Mouse (Mus musculus): ENCODE results near the gene Gm49384. TPM values are rescaled to one million over a fixed set of nuclear protein-coding genes. Genes with fewer than 3 reads are reported as not detected.

Gm49384 gene
- 16.0 and 19.2 TPM in 2 replicates for polyA plus RNA-seq (2016; fragmentation: Nextera tagmentation; extraction: Ambion mirVana)

- peak; percentile 36; the same call in 1 of the 2 replicates for ATAC-seq (ENCODE audit: insufficient number of reproducible peaks, low FRiP score)
- H3K27me3 ChIP-seq (replicated peaks): no peaks in the 10 kb centered on the region
- no peaks in the 10 kb centered on the region for H3K9me3 ChIP-seq (replicated peaks)
- no peak within 1 kb of the TSS for H3K27ac ChIP-seq (ENCODE audit: poor library complexity, severe bottlenecking)
- no peak within 1 kb of the TSS for H3K9ac ChIP-seq
- H3K4me3 ChIP-seq: no peak within 1 kb of the TSS
- H3K36me3 ChIP-seq: peaks cover 60% of the 10 kb centered on the region
- H3K4me1 ChIP-seq (replicated peaks): peaks cover under 1% of the 10 kb centered on the region
- 87% methylated on average over 16 of the region's 16 CpGs for WGBS
- H3K4me2 ChIP-seq: no peak within 1 kb of the TSS
Measured at GRCm38 (mm10) chr12:69204052-69204833, at the start of gene Gm49384. Gene Gm49384 (minus strand): TSS chr12:69204267.

DNA sequence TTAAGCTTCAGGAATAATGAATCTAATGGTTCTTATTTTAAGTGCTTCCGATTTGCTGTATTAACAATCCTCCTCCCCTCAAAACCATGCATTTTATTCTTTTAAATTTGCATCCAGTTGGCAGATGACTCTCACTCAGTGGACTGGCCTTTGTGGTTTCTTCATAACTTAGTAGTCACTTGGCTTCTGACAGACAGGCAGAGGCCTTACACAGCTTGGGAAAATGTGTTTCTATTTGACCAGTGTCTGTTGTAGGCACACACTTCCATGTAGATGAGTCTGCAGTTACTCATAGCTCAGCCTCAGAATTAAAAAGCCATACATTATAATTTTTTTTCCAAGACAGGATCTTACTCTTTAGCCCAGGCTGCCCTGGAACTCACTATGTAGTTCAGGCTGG, 49.7 kb upstream of the Gm49384 start:
- ATAC-seq (ENCODE audit: insufficient number of reproducible peaks, low FRiP score): no peak
- Histone ChIP-seq H3K9me3 (replicated peaks) (no peaks in the 10 kb centered on the region), H3K27me3 (replicated peaks) (no peaks in the 10 kb centered on the region), H3K4me3 (no peak overlapping the region), H3K4me2 (no peak overlapping the region), H3K27ac (ENCODE audit: poor library complexity, severe bottlenecking) (no peak overlapping the region), H3K4me1 (replicated peaks) (peaks cover 3% of the 10 kb centered on the region; the same call in 1 of the 2 replicates), H3K9ac (no peak overlapping the region), H3K36me3 (no peaks in the 10 kb centered on the region)
- 85% methylated on average over 1 of the region's 1 CpGs for WGBS

DNA sequence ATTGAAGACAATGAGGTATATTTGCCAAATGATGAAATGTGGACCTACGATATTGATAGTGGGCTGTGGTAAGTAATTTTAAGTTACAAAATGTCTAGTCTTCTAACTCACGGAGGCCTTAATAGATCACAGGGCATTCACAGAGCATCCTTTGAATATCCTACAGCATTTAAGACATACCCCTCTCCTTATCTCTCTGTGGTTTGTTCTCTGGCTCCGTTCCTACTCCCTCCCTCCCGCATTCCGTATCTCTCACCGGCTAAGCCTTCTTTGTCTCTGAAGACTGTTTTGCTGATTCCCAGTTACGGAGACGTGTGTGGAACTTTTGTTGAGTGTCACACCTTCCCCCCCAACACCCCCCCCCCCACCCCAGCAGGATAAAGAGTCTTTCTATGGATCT, 46.7 kb upstream of the Gm49384 start:
- Histone ChIP-seq H3K36me3 (no peaks in the 10 kb centered on the region), H3K4me1 (replicated peaks) (peaks cover 3% of the 10 kb centered on the region; the same call in 1 of the 2 replicates), H3K9ac (no peak overlapping the region), H3K4me2 (no peak overlapping the region), H3K4me3 (no peak overlapping the region), H3K27me3 (replicated peaks) (no peaks in the 10 kb centered on the region), H3K27ac (ENCODE audit: poor library complexity, severe bottlenecking) (no peak overlapping the region), H3K9me3 (replicated peaks) (no peaks in the 10 kb centered on the region)
- no peak for ATAC-seq (ENCODE audit: insufficient number of reproducible peaks, low FRiP score)
- whole genome bisulfite sequencing: 42% methylated on average over 8 of the region's 8 CpGs

DNA sequence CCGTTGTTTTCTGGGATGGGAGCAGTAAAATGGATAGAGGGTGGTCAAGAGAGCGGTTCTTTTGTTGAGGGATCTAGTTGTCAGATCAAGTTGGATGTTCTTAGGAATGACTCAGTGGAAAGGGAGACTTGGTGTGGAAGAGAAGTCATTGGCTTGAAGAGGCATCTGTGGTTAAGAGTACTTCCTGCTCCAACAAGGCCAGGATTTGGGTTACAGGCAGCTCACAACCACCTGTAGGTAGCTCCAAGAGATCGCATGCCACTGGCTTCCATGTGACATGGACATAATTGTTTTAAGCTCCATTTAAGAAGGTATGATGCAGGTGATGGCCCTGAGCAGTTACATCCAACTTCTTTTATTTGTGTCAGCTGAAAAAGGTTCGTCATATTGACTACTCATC, 45.7 kb upstream of the Gm49384 start:
- Histone ChIP-seq H3K27me3 (replicated peaks) (no peaks in the 10 kb centered on the region), H3K4me2 (no peak overlapping the region), H3K27ac (ENCODE audit: poor library complexity, severe bottlenecking) (no peak overlapping the region), H3K4me1 (replicated peaks) (peaks cover 3% of the 10 kb centered on the region; the same call in 1 of the 2 replicates), H3K4me3 (no peak overlapping the region), H3K9ac (no peak overlapping the region), H3K9me3 (replicated peaks) (no peaks in the 10 kb centered on the region), H3K36me3 (no peaks in the 10 kb centered on the region)
- no peak for ATAC-seq (ENCODE audit: insufficient number of reproducible peaks, low FRiP score)
- 88% methylated on average over 4 of the region's 4 CpGs for WGBS

- under 1% methylated on average over 59 of the region's 64 CpGs for WGBS
- peak overlapping the region; percentile 67 for H3K4me2 ChIP-seq
- H3K4me3 ChIP-seq: peak overlapping the region; percentile 67
- H3K27me3 ChIP-seq (replicated peaks): no peaks in the 10 kb centered on the region
- H3K27ac ChIP-seq (ENCODE audit: poor library complexity, severe bottlenecking): peak overlapping the region; percentile 79
- ATAC-seq (ENCODE audit: insufficient number of reproducible peaks, low FRiP score): peak; percentile 92
- no peaks in the 10 kb centered on the region for H3K9me3 ChIP-seq (replicated peaks)
- H3K36me3 ChIP-seq: no peaks in the 10 kb centered on the region
- H3K9ac ChIP-seq: peak overlapping the region; percentile 81
- H3K4me1 ChIP-seq (replicated peaks): peaks cover 8% of the 10 kb centered on the region; the same call in 1 of the 2 replicates
Measured at GRCm38 (mm10) chr12:69241771-69242431, 37.8 kb upstream of the Gm49384 start.

DNA sequence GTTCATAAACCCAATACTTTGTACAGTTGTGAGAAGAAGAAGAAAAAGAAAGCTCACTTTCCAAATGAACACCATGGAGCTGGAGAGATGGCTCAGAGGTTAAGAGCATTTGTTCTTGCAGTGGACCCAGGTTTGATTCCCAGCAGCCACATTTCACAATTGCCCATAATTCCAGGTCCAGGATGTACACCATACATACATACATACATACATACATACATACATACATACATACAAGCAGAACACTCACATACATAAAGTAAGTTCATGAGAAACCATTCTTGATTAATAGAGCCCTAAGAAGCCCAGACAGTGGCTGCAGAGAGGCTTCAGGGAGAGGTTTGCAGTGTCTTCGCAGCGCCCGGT, 37.3 kb upstream of the Gm49384 start:
- Histone ChIP-seq H3K4me3 (peak overlapping the region; percentile 67), H3K4me1 (replicated peaks) (peaks cover 8% of the 10 kb centered on the region; the same call in 1 of the 2 replicates), H3K4me2 (peak overlapping the region; percentile 67), H3K27ac (ENCODE audit: poor library complexity, severe bottlenecking) (peak overlapping the region; percentile 79), H3K9me3 (replicated peaks) (no peaks in the 10 kb centered on the region), H3K36me3 (no peaks in the 10 kb centered on the region), H3K27me3 (replicated peaks) (no peaks in the 10 kb centered on the region), H3K9ac (peak overlapping the region; percentile 81)
- no peak for ATAC-seq (ENCODE audit: insufficient number of reproducible peaks, low FRiP score)
- WGBS: 0% methylated on average over 3 of the region's 3 CpGs

DNA sequence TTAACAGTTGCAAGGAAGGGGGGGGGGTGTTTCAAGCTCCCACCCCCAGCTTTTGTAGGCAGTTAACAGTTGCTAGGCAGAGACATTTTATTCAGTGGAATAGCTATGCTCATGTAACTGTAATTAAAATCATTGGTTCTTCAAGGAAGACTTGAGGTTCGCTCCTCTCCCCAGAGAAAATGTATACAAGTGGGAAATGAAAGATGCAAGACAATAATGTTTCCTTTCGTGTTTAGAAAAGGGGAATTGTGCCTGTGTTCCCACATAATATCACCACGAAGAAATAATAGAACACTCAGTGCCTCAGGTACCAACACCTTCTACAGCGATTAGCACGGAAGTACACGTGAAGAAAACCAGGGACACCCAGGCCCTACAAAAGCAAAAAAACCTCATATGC, 36.8 kb upstream of the Gm49384 start, which contains the start of gene Klhdc1:
Gene Klhdc1 (plus strand): TSS at position 301 of the 400 bp plus-strand sequence.
- Histone ChIP-seq H3K27ac (ENCODE audit: poor library complexity, severe bottlenecking) (peak within 1 kb of the TSS; percentile 79), H3K4me2 (peak within 1 kb of the TSS; percentile 67), H3K9ac (peak within 1 kb of the TSS; percentile 81), H3K9me3 (replicated peaks) (no peaks in the 10 kb centered on the region), H3K4me3 (peak within 1 kb of the TSS; percentile 67), H3K27me3 (replicated peaks) (no peaks in the 10 kb centered on the region), H3K4me1 (replicated peaks) (peaks cover 8% of the 10 kb centered on the region; the same call in 1 of the 2 replicates), H3K36me3 (no peaks in the 10 kb centered on the region)
- no peak for ATAC-seq (ENCODE audit: insufficient number of reproducible peaks, low FRiP score)
- 66% methylated on average over 6 of the region's 6 CpGs for WGBS

- Histone ChIP-seq H3K27me3 (replicated peaks) (no peaks in the 10 kb centered on the region), H3K4me2 (no peak overlapping the region), H3K4me3 (no peak overlapping the region), H3K4me1 (replicated peaks) (0 out of 2 replicates have a peak, but pooled peaks cover 3% of the 10 kb centered on the region), H3K27ac (ENCODE audit: poor library complexity, severe bottlenecking) (no peak overlapping the region), H3K9me3 (replicated peaks) (no peaks in the 10 kb centered on the region), H3K9ac (no peak overlapping the region), H3K36me3 (no peaks in the 10 kb centered on the region)
- ATAC-seq (ENCODE audit: insufficient number of reproducible peaks, low FRiP score): no peak
- WGBS: 37% methylated on average over 3 of the region's 3 CpGs
Measured at GRCm38 (mm10) chr12:69238284-69238683, 34.2 kb upstream of the Gm49384 start.

- no peak overlapping the region for H3K27ac ChIP-seq (ENCODE audit: poor library complexity, severe bottlenecking)
- H3K4me2 ChIP-seq: no peak overlapping the region
- H3K9me3 ChIP-seq (replicated peaks): no peaks in the 10 kb centered on the region
- no peak overlapping the region for H3K9ac ChIP-seq
- no peaks in the 10 kb centered on the region for H3K36me3 ChIP-seq
- WGBS: 88% methylated on average over 6 of the region's 6 CpGs
- H3K4me1 ChIP-seq (replicated peaks): no peaks in the 10 kb centered on the region
- no peaks in the 10 kb centered on the region for H3K27me3 ChIP-seq (replicated peaks)
- no peak for ATAC-seq (ENCODE audit: insufficient number of reproducible peaks, low FRiP score)
- no peak overlapping the region for H3K4me3 ChIP-seq
Measured at GRCm38 (mm10) chr12:69235782-69236181, 31.7 kb upstream of the Gm49384 start.

DNA sequence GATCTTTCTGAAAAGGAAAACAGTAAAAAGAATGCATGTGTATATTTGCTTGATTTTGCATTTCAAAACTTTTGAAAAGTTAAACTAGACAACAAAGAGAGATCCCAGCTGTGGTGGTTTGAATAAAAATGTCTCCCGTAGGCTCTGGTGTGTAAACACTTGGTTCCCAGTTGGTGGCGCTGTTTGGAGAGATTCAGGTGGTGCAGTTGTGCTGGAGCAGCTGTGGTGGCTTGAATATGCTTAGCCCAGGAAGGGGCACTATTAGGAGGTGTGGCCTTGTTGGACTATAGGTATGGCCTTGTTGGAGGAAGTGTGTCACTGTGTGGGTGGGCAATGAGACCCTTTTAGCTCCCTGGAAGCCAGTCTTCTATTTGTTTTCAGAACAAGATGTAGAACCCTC, 25.2 kb upstream of the Gm49384 start:
- no peak overlapping the region for H3K4me3 ChIP-seq
- no peak overlapping the region for H3K27ac ChIP-seq (ENCODE audit: poor library complexity, severe bottlenecking)
- peaks cover 5% of the 10 kb centered on the region; the same call in 1 of the 2 replicates for H3K4me1 ChIP-seq (replicated peaks)
- no peaks in the 10 kb centered on the region for H3K9me3 ChIP-seq (replicated peaks)
- H3K27me3 ChIP-seq (replicated peaks): no peaks in the 10 kb centered on the region
- H3K36me3 ChIP-seq: peaks cover 15% of the 10 kb centered on the region
- no peak for ATAC-seq (ENCODE audit: insufficient number of reproducible peaks, low FRiP score)
- 72% methylated on average over 2 of the region's 2 CpGs for WGBS
- H3K9ac ChIP-seq: no peak overlapping the region
- H3K4me2 ChIP-seq: no peak overlapping the region

DNA sequence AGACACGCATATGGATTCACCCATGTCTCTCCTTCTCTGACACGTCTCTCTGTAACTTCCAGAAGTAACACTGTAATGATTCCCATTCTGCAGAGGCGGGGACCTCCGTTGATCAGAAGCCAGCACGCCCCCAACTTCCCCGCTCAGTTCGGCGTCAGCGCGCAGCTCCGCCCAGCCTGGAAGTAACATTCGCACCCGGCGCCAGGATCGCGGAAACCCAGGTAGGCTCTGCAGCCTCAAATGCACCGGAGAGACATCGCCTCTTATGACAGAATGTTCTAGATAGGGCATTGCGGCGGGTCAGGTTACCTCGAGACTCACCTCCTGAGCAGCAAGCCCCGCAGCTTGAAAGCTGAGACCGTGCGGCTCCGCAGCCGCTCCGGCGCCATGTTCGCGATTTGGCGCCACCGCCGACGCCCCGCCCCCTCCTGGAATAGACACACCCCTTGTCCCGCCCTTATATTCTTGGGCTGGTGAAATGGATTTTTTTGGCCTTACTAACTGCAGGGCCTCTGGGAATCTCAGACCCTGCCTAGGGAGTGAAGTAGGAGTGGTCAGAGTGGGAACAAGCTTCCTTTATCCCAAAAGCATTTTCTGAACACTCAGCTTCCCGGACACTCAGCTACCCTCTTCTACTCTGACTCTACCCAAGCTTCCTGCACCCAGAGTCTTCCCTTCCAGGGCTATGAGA, 23.9 kb upstream of the Gm49384 start, which contains the start of gene Pole2:
Gene Pole2 (minus strand): TSS at position 420 of the 691 bp plus-strand sequence.
- 1% methylated on average over 37 of the region's 37 CpGs for WGBS
- Histone ChIP-seq H3K9me3 (replicated peaks) (no peaks in the 10 kb centered on the region), H3K27ac (ENCODE audit: poor library complexity, severe bottlenecking) (peak within 1 kb of the TSS; percentile 65), H3K4me2 (peak within 1 kb of the TSS; percentile 61), H3K4me3 (peak within 1 kb of the TSS; percentile 81), H3K36me3 (peaks cover 20% of the 10 kb centered on the region), H3K4me1 (replicated peaks) (peaks cover 5% of the 10 kb centered on the region; the same call in 1 of the 2 replicates), H3K9ac (peak within 1 kb of the TSS; percentile 79), H3K27me3 (replicated peaks) (no peaks in the 10 kb centered on the region)
- ATAC-seq (ENCODE audit: insufficient number of reproducible peaks, low FRiP score): peak; percentile 92
